Mouse (Mus musculus): ENCODE results near the gene Rcc2. TPM values are rescaled to one million over a fixed set of nuclear protein-coding genes. Genes with fewer than 3 reads are reported as not detected.

Gene Rcc2
- total and polyA plus RNA-seq, 3 experiments: 187 to 348 (median 249) TPM

- dilution Hi-C loops (cut with MboI; ENCODE audit: extremely low pct_ligation_motif_present, extremely low pct_unique_long_range_greater_than_20kb, low sequenced_read_pairs) (no loop called here), in situ Hi-C loops (cut with MboI; ENCODE audit: low pct_ligation_motif_present, low pct_unique_long_range_greater_than_20kb, low sequenced_read_pairs) (loop anchor here (5.0 kb wide), 1 partner anchor 65 kb away; no protein-coding TSS in a partner anchor)
- Histone ChIP-seq H3K27me3 (replicated peaks) (peaks cover 48% of the 10 kb centered on the region), H3K9me3 (replicated peaks; ENCODE audit: low read length) (no peaks in the 10 kb centered on the region), H3K79me2 (replicated peaks; ENCODE audit: control insufficient read depth, extremely low read depth, insufficient read depth, poor library complexity, severe bottlenecking) (no peaks in the 10 kb centered on the region), H3K27ac (ENCODE audit: insufficient read depth, low read depth) (no peak within 1 kb of the TSS), H3K9ac (ENCODE audit: insufficient read depth, low read depth) (no peak within 1 kb of the TSS), H3K4me3 (replicated peaks in 1 of 3; ENCODE audit: low read depth in 2 of 3, low read length in 2 of 3, poor library complexity in 1 of 3) (no peak within 1 kb of the TSS), H3K36me3 (replicated peaks in 1 of 2; ENCODE audit: control insufficient read depth in 1 of 2, insufficient read depth in 1 of 2, low read length in 1 of 2) (no peaks in the 10 kb centered on the region), H3K4me1 (ENCODE audit: control insufficient read depth in 1 of 2, insufficient read depth in 2 of 2) (peaks cover 12 to 16% of the 10 kb centered on the region in 2 experiments), H3K4me2 (ENCODE audit: insufficient read depth, low read depth, poor library complexity, severe bottlenecking) (no peak within 1 kb of the TSS)
- DNase-seq (ENCODE audit: extremely low read depth): no peak
- TF ChIP-seq SMC3 (IDR thresholded peaks at IDR 0.05; ENCODE audit: low read depth, low read length) (no peak), ETS1 (conservative IDR thresholded peaks at IDR 0.05; ENCODE audit: low read depth, low read length) (no peak), TCF12 (IDR thresholded peaks at IDR 0.05; ENCODE audit: low read depth, low read length) (no peak), IRF4 (IDR thresholded peaks at IDR 0.05; ENCODE audit: low read depth, low read length) (no peak), EP300 (IDR thresholded peaks at IDR 0.05; ENCODE audit: low read length) (no peak), E2F4 (IDR thresholded peaks at IDR 0.05; ENCODE audit: insufficient replicate concordance, low read depth, low read length) (no peak), NELFE (IDR thresholded peaks at IDR 0.05; ENCODE audit: low read depth, low read length) (no peak), RCOR1 (conservative IDR thresholded peaks at IDR 0.05; ENCODE audit: low read depth, low read length) (no peak), ZNF384 (IDR thresholded peaks at IDR 0.05; ENCODE audit: low read depth, low read length) (no peak), CHD1 (IDR thresholded peaks at IDR 0.05; ENCODE audit: low read depth, low read length) (no peak), USF2 (conservative IDR thresholded peaks at IDR 0.05; ENCODE audit: low read depth, low read length) (no peak), PAX5 (IDR thresholded peaks at IDR 0.05; ENCODE audit: low read length) (no peak), MAFK (IDR thresholded peaks at IDR 0.05; ENCODE audit: insufficient replicate concordance, low read length) (no peak), GABPA (IDR thresholded peaks at IDR 0.05; ENCODE audit: insufficient replicate concordance, low read depth, low read length) (no peak), CHD2 (IDR thresholded peaks at IDR 0.05; ENCODE audit: low read length) (no peak)
Observed at GRCm38 (mm10) chr4:140742543-140742942, 42.2 kb downstream of the Rcc2 start, which contains the start of gene Padi6. Padi6 (minus strand) TSS chr4:140742643.

GRCm38 (mm10) chr4:140743086-140743485 lies 42.7 kb downstream of the Rcc2 start:
- H3K9me3 ChIP-seq (replicated peaks; ENCODE audit: low read length): no peaks in the 10 kb centered on the region
- H3K79me2 ChIP-seq (replicated peaks; ENCODE audit: control insufficient read depth, extremely low read depth, insufficient read depth, poor library complexity, severe bottlenecking): no peaks in the 10 kb centered on the region
- H3K4me2 ChIP-seq (ENCODE audit: insufficient read depth, low read depth, poor library complexity, severe bottlenecking): no peak overlapping the region
- H3K4me1 ChIP-seq (ENCODE audit: control insufficient read depth in 1 of 2, insufficient read depth in 2 of 2): peaks cover 12 to 16% of the 10 kb centered on the region in 2 experiments
- H3K9ac ChIP-seq (ENCODE audit: insufficient read depth, low read depth): no peak overlapping the region
- peaks cover 52% of the 10 kb centered on the region for H3K27me3 ChIP-seq (replicated peaks)
- no peaks in the 10 kb centered on the region for H3K36me3 ChIP-seq (replicated peaks in 1 of 2; ENCODE audit: control insufficient read depth in 1 of 2, insufficient read depth in 1 of 2, low read length in 1 of 2)
- TF ChIP-seq CHD2 (IDR thresholded peaks at IDR 0.05; ENCODE audit: low read length) (no peak), MAFK (IDR thresholded peaks at IDR 0.05; ENCODE audit: insufficient replicate concordance, low read length) (no peak), MEF2A (IDR thresholded peaks at IDR 0.05; ENCODE audit: borderline replicate concordance, low read depth, low read length) (no peak), MAZ (IDR thresholded peaks at IDR 0.05; ENCODE audit: low read depth, low read length) (no peak), ETS1 (conservative IDR thresholded peaks at IDR 0.05; ENCODE audit: low read depth, low read length) (no peak), JUND (conservative IDR thresholded peaks at IDR 0.05; ENCODE audit: low read depth, low read length) (no peak), PAX5 (IDR thresholded peaks at IDR 0.05; ENCODE audit: low read length) (no peak), SMC3 (IDR thresholded peaks at IDR 0.05; ENCODE audit: low read depth, low read length) (no peak), ZKSCAN1 (IDR thresholded peaks at IDR 0.05; ENCODE audit: borderline replicate concordance, low read depth, low read length) (no peak), TCF12 (IDR thresholded peaks at IDR 0.05; ENCODE audit: low read depth, low read length) (no peak), RCOR1 (conservative IDR thresholded peaks at IDR 0.05; ENCODE audit: low read depth, low read length) (no peak), USF1 (IDR thresholded peaks at IDR 0.05; ENCODE audit: low read depth, low read length) (no peak), USF2 (conservative IDR thresholded peaks at IDR 0.05; ENCODE audit: low read depth, low read length) (no peak)
- dilution Hi-C loops (cut with MboI; ENCODE audit: extremely low pct_ligation_motif_present, extremely low pct_unique_long_range_greater_than_20kb, low sequenced_read_pairs): no loop called here
- in situ Hi-C loops (cut with MboI; ENCODE audit: low pct_ligation_motif_present, low pct_unique_long_range_greater_than_20kb, low sequenced_read_pairs): loop anchor here (5.0 kb wide), 1 partner anchor 66 kb away; no protein-coding TSS in a partner anchor
- DNase-seq (ENCODE audit: extremely low read depth): no peak
- no peak overlapping the region for H3K4me3 ChIP-seq (replicated peaks in 1 of 3; ENCODE audit: low read depth in 2 of 3, low read length in 2 of 3, poor library complexity in 1 of 3)
- no peak overlapping the region for H3K27ac ChIP-seq (ENCODE audit: insufficient read depth, low read depth)
